Mouse (Mus musculus) midbrain, embryonic 14.5 days (tissue): ENCODE measurements around the gene Stard13. TPM values are rescaled to one million over a fixed set of nuclear protein-coding genes. Genes with fewer than 3 reads are reported as not detected.

Experiments
- ATAC-seq: fragments of 200-750 bp; cut with Nextera tagmentation; 2 replicates; pipeline ENCODE4 v1.8.0; 2017; ENCODE audit warnings: moderate number of reproducible peaks, moderate library complexity; ENCODE audit not compliant: low FRiP score, low TSS enrichment
- DNase-seq: peaks from one replicate; pipeline ENCODE4 v3.0.0-alpha.2; 2015
- H3K27ac ChIP-seq: fragments of 300-500 bp; sonication (generic); replicated peaks from 2 replicates; pipeline ENCODE4 v1.5.1; 2014; ENCODE audit warnings: mild to moderate bottlenecking, low read depth, low read length, moderate library complexity
- H3K27me3 ChIP-seq: fragments of 300-500 bp; sonication (generic); 2 replicates; pipeline ENCODE4 v1.6.1; 2014; ENCODE audit warnings: low read length, control low read depth, mixed read lengths; ENCODE audit not compliant: control insufficient read depth, insufficient read depth
- H3K36me3 ChIP-seq: fragments of 300-500 bp; sonication (generic); 2 replicates; pipeline ENCODE4 v1.6.1; 2014; ENCODE audit warnings: low read length, control low read depth; ENCODE audit not compliant: control insufficient read depth, insufficient read depth
- H3K4me1 ChIP-seq: fragments of 300-500 bp; sonication (generic); 2 replicates; pipeline ENCODE4 v1.6.1; 2014; ENCODE audit warnings: mild to moderate bottlenecking, antibody characterized with exemption, low read length, control low read depth; ENCODE audit not compliant: control insufficient read depth, insufficient read depth
- H3K4me2 ChIP-seq: fragments of 300-500 bp; sonication (generic); 2 replicates; pipeline ENCODE4 v1.6.1; 2014; ENCODE audit warnings: mild to moderate bottlenecking, low read length, moderate library complexity
- H3K4me3 ChIP-seq: fragments of 300-500 bp; sonication (generic); replicated peaks from 2 replicates; pipeline ENCODE4 v1.5.1; 2014; ENCODE audit warnings: low read depth, low read length
- H3K9ac ChIP-seq: fragments of 300-500 bp; sonication (generic); replicated peaks from 2 replicates; pipeline ENCODE4 v1.6.1; 2014; ENCODE audit warnings: mild to moderate bottlenecking, low read length, moderate library complexity
- H3K9me3 ChIP-seq: fragments of 300-500 bp; sonication (generic); 2 replicates; pipeline ENCODE4 v1.6.1; 2016; ENCODE audit warnings: low read length, control low read depth, mixed read lengths; ENCODE audit not compliant: control insufficient read depth
- WGBS: fragments of 180-500 bp; shearing (Covaris S2); extraction: QIAGEN DNeasy Blood & Tissue Kit; methylation state at CpG from one replicate; pipeline ENCODE4 v1.1.7; 2014; 5-methylcytosine and 5-hydroxymethylcytosine counted together
- polyA plus RNA-seq: library from polyadenylated mRNA; unstranded; fragments of >200 nt; fragmentation: Nextera tagmentation; extraction: Ambion mirVana; gene quantifications from 2 replicates; pipeline ENCODE4 v1.2.1, GENCODE M21; 2014

Gene Stard13
- polyA plus RNA-seq, 1 experiment from 2014 or later: 2.8 TPM

DNA sequence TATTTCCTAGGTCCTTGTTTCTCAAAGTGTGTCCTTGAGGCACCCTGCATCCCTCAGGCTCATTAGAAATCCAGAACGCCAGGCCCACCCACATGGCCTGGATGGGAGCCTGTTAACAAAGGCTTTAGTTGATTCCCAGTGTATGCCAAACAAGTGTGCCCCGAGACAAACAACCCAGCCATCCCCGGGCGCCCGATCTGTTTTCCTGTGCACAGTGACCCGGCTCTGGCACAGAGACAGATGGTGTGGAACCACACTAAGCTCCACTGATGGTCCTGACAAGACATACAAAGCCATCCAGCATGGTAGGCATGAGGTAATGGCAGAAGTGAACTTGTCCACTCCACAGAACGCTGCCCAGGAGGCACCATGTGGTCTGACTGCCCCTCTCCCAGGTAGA, 195.8 kb downstream of the Stard13 start:
- Histone ChIP-seq H3K27me3 (no peaks in the 10 kb centered on the region), H3K27ac (no peak overlapping the region), H3K9me3 (no peaks in the 10 kb centered on the region), H3K4me3 (no peak overlapping the region), H3K4me1 (no peaks in the 10 kb centered on the region), H3K36me3 (no peaks in the 10 kb centered on the region), H3K9ac (no peak overlapping the region), H3K4me2 (no peak overlapping the region)
- 73% methylated on average over 7 of the region's 7 CpGs for WGBS
- ATAC-seq: no peak
- no peak for DNase-seq

GRCm38 (mm10) chr5:151034715-151035512, 198.7 kb downstream of the Stard13 start:
- H3K27ac ChIP-seq: no peak overlapping the region
- H3K4me1 ChIP-seq: no peaks in the 10 kb centered on the region
- H3K27me3 ChIP-seq: no peaks in the 10 kb centered on the region
- 74% methylated on average over 9 of the region's 9 CpGs for WGBS
- H3K4me3 ChIP-seq: no peak overlapping the region
- H3K36me3 ChIP-seq: no peaks in the 10 kb centered on the region
- ATAC-seq (no peak), DNase-seq (no peak)
- no peak overlapping the region for H3K9ac ChIP-seq
- H3K4me2 ChIP-seq: no peak overlapping the region
- no peaks in the 10 kb centered on the region for H3K9me3 ChIP-seq

DNA sequence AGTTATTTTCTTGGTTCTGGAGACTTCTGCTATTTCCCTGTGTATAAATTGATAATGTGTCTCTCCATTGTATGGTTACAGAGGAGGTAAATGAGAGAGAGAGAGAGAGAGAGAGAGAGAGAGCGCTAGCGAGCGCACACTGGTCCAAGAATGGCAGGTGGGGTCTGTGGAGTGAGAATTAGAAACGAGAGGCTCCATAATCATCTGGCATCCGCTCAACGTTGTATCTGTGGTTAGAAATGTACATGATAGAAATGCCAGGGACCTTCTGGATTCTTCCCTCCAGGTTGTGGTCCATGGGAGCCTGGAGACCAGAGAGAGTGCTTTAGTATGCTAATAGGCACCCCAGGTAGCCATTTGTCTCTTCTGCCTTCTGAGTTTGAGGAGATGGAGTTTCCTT, 204.7 kb downstream of the Stard13 start:
- DNase-seq: peak; percentile 23
- no peak overlapping the region for H3K4me2 ChIP-seq
- 64% methylated on average over 6 of the region's 6 CpGs for WGBS

DNA sequence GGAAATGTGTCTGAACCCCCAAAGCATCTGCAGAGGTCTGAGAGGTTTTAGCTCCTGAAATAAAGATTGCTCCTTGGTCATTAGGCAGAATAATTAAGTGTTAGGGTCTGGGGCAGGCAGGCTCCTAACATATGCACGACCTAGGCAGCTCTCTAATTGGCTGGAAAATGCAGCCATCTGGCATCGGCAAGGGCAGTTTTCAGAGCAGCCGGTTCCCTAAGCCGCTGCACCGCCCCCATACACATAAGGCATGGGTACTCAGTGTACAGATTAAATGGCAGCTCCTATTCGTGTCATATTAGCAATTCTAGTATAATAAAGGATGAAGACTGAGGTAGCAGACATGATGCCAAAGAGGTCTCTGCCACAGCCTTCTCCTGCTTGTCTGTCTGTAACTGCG, 206.5 kb downstream of the Stard13 start:
- Histone ChIP-seq H3K9me3 (no peaks in the 10 kb centered on the region), H3K4me1 (peaks cover 5% of the 10 kb centered on the region; the same call in 1 of the 2 replicates), H3K36me3 (no peaks in the 10 kb centered on the region), H3K9ac (no peak overlapping the region), H3K4me3 (no peak overlapping the region), H3K27ac (no peak overlapping the region), H3K27me3 (no peaks in the 10 kb centered on the region), H3K4me2 (no peak overlapping the region)
- ATAC-seq: peak; percentile 64; the same call in 1 of the 2 replicates
- peak; percentile 55 for DNase-seq
- 26% methylated on average over 7 of the region's 7 CpGs for WGBS

More for the DNA sequence above, 204.7 kb downstream of the Stard13 start:
- Histone ChIP-seq H3K4me3 (no peak overlapping the region), H3K9me3 (no peaks in the 10 kb centered on the region), H3K36me3 (no peaks in the 10 kb centered on the region), H3K27me3 (no peaks in the 10 kb centered on the region), H3K9ac (no peak overlapping the region), H3K27ac (no peak overlapping the region), H3K4me1 (peaks cover 5% of the 10 kb centered on the region; the same call in 1 of the 2 replicates)
- no peak for ATAC-seq

DNA sequence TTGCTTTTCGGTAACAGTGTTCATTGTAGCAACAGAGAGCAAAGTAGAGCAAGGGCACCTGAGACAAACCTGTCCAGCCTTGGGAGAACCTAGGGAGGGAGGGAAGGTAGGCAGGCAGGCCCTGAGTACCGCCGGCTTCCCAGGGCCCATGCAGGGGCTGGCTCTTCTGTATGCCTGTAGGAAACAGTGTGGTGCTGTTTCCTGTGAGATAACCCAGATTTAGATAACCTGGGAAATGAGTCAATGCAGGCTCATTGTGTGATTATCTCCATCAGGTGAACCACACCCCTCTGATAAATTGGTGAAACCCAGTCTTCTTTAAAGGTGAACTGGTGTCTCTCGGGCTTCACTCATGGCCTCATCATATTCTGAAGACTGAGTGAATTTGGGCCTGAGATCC, 207.6 kb downstream of the Stard13 start:
- Histone ChIP-seq H3K27me3 (no peaks in the 10 kb centered on the region), H3K4me1 (peaks cover 5% of the 10 kb centered on the region; the same call in 1 of the 2 replicates), H3K36me3 (no peaks in the 10 kb centered on the region), H3K4me2 (no peak overlapping the region), H3K27ac (no peak overlapping the region), H3K4me3 (no peak overlapping the region), H3K9me3 (no peaks in the 10 kb centered on the region), H3K9ac (no peak overlapping the region)
- ATAC-seq: no peak
- no peak for DNase-seq
- WGBS: 90% methylated on average over 4 of the region's 4 CpGs

DNA sequence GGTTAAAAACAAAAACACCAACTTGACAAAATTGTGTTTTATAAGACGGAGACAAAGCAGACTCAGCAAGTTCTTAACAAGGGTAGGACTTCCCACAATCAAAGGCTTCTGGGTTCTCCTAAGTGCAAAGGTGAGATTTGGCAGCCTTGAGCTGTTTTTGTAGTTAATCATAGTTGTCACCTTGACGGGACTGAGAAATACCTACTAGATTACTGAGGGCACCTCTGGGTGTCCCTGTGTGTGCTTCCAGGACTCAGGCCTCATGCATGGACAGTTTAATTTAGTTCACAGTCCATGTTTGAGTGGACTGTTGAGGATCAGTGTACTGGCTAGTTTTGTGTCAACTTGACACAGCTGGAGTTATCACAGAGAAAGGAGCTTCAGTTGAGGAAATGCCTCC, 209.2 kb downstream of the Stard13 start:
- WGBS: 88% methylated on average over 2 of the region's 2 CpGs
- Histone ChIP-seq H3K27ac (no peak overlapping the region), H3K27me3 (no peaks in the 10 kb centered on the region), H3K36me3 (no peaks in the 10 kb centered on the region), H3K9ac (no peak overlapping the region), H3K4me2 (no peak overlapping the region), H3K9me3 (no peaks in the 10 kb centered on the region), H3K4me3 (no peak overlapping the region), H3K4me1 (peaks cover 7% of the 10 kb centered on the region; the same call in 1 of the 2 replicates)
- DNase-seq (no peak), ATAC-seq (no peak)

DNA sequence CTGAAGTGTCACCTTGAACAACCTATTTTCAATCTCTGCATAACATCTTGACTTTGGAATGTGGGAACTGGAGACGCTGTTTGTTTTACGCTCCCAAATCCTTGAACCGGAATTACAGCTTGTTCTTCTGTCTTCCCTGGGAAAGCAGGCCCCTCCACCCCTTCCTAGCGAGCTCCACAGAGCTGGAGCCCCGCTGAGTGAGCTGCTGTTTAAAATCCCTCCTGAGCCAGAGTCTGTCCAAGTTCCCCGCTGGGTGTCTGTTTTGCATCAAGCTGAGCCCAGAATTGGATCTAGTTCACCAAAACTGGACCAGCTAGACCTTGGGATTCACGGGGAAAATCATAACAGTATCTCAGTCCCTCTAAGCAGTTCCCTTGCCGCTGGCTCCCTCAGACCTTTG, 210.2 kb downstream of the Stard13 start:
- ATAC-seq: no peak
- Histone ChIP-seq H3K4me2 (peak overlapping the region; percentile 30), H3K4me3 (no peak overlapping the region), H3K9ac (no peak overlapping the region), H3K4me1 (peaks cover 7% of the 10 kb centered on the region; the same call in 1 of the 2 replicates), H3K36me3 (no peaks in the 10 kb centered on the region), H3K9me3 (no peaks in the 10 kb centered on the region), H3K27ac (no peak overlapping the region), H3K27me3 (no peaks in the 10 kb centered on the region)
- DNase-seq: peak; percentile 55
- 8% methylated on average over 8 of the region's 8 CpGs for WGBS

GRCm38 (mm10) chr5:151022939-151023338, 210.7 kb downstream of the Stard13 start:
- Histone ChIP-seq H3K4me1 (peaks cover 6% of the 10 kb centered on the region; the same call in 1 of the 2 replicates), H3K4me2 (peak overlapping the region; percentile 30), H3K9ac (no peak overlapping the region), H3K36me3 (no peaks in the 10 kb centered on the region), H3K4me3 (no peak overlapping the region), H3K27me3 (no peaks in the 10 kb centered on the region), H3K27ac (peak overlapping the region; percentile 26; the same call in 1 of the 2 replicates), H3K9me3 (no peaks in the 10 kb centered on the region)
- WGBS: 15% methylated on average over 1 of the region's 1 CpGs
- ATAC-seq (no peak), DNase-seq (peak; percentile 31)

DNA sequence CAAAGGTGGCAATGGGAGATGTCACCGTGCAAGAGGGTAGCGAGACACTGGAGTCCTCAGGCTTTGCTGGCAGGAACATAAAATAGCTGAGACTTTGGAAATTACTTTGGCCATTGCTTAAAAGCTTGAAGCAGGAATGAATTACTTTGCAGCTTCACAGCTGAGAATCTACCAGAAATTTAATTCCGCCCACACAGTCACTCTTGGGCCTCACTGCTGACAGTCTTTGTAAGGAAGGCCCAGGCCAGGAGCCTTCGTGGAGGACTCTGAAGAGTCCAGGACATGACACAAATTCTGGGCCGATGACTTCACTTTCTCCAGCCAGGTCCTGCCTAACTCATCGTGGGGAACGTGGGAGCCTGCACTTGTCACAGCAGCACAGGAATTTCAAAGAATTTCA, 211.6 kb downstream of the Stard13 start:
- WGBS: 86% methylated on average over 7 of the region's 7 CpGs
- DNase-seq (no peak), ATAC-seq (no peak)
- Histone ChIP-seq H3K4me3 (no peak overlapping the region), H3K9ac (no peak overlapping the region), H3K27ac (no peak overlapping the region), H3K4me1 (0 out of 2 replicates have a peak, but pooled peaks cover 2% of the 10 kb centered on the region), H3K9me3 (no peaks in the 10 kb centered on the region), H3K4me2 (no peak overlapping the region), H3K27me3 (no peaks in the 10 kb centered on the region), H3K36me3 (no peaks in the 10 kb centered on the region)
